Mouse (Mus musculus): Measurements from ENCODE around the gene Vmn2r98. TPM values are rescaled to one million over a fixed set of nuclear protein-coding genes. Genes with fewer than 3 reads are reported as not detected.

Vmn2r98 gene
- total RNA-seq (2023): not detected in 2 replicates

DNA sequence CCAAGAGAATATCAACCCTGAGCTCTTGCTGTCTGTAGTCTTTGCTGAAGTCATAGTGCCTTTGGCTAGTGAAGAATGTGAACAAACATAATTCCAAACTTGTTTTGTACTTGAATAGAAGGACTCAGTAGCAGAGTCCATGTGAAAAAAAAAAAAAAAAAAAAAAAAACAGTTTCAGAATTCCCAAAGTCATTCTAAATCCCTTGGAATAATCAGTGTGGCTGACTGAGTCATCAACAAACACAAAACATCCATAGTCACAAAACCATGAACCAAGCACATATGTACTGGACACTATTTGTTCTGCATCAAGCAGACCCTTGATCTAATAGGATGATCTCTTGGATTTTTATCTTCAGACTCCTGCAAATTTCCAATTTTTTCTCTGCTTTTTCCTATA is at the start of gene Vmn2r98:
Gene Vmn2r98 (plus strand): TSS at position 301 of the 400 bp plus-strand sequence.

Other genes starting within 250 kb of the Vmn2r98 start
- gene Vmn2r97, start 139.2 kb upstream of the Vmn2r98 start, total RNA-seq (2023): 0.14 and 0.35 TPM in 2 replicates